Mouse (Mus musculus) cerebellum, postnatal 10 days (tissue): ENCODE measurements around the gene Snx4.
"Not testable (repeated sequence)": the region's sequence is repeated elsewhere in the genome, so short reads cannot be mapped to it uniquely, and the experiment has no call there.

ENCODE experiments used
- DNase-seq, 2 experiments: peaks; one replicate each; pipeline ENCODE4 v3.0.0; 2021; ENCODE audit warnings: mixed read lengths in 2 of 2

The Snx4 gene

DNA sequence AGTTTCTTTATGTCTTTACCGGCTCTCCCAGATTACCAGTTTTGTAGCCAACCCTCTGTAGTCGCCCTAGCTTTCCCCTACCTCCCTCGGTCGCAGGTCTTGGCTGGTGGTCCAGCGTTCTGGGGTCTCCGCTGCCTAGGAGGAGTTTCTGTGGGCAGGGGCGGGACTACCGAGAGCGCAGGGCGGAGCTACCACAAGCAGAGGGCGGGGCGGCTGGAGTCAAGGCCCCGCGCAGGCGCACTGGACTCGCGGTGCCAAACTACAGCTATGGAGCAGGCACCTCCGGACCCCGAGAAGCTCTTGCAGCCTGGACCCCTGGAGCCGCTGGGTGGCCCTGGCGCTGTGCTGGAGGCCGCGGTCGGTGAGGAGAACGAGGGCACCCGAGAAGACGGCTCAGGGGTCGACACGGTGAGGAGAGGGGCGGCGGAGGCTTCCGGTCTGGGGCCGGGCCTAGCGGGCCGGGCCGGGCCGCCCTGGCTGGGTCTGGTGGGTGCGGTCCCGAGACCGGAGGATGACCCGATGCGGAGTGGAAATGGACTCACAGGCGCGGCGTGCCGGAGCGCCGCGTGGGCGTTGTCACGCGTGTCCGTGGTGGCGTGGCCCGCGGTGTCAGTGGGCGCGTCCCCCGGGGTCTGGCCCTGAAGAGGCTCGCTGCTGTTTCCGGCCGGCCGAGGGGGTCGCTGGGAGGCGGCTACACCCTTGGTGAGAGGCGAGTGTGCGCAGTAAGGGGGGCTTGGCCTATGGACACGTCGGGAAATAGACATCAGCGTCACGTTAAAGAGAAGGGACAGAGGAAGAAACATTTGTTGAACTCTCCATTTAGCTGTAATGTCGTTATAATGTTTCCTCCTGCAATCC is at the start of gene Snx4:
TSS of gene Snx4 (plus strand) at position 249 of the 858 bp plus-strand sequence.
- peak; percentile 96 to 98 for DNase-seq

DNA sequence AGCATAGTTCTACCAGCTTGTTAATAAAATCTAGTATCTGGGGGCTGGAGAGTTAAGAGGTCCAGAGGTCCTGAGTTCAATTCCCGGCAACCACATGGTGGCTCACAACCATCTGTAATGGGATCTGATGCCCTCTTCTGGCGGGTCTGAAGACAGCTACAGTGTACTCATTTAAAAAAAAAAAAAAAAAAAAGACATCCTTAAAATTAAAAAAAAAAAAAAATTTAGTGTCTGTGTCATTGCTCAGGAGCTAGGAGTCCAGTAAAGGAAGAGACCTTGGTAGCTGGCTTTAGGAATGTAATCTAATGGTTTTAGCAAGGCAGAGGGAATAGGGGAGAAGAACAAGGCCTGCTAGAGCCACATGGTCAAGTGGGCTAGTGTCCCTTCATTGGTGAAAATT is 40.4 kb upstream of the Snx4 start:
- no peak for DNase-seq

DNA sequence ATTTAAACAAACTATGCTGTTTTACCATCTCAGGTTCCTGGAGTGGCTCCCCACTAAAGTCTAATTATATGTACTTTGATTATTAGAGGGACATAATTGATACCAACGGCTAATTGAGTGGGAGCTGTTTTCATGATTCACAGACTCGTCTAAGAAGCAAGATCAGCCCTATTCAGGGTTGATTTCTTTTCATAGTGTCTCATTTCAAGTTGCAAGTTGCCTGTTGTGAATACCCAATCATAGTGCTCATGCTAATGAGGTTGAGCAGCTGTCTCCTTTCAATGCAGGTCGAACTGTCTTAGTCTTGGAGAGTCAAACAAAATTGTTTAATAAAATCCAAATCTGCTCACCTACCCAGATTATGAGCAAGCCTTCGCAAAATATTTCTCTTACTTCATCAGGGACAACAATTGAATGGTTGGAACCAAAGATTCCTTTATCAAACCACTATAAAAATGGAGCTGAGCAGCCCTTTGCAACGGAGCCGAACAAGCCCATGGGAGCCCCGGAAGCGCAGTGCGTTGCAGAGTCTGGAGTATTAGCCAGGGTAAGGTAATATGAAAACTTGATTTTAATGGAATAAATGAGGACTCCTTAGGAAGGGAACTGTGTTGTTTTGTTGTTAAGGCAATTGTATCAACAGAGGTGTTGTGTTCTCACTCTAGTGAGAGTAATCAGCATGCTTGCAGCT is 34.8 kb upstream of the Snx4 start:
- DNase-seq = no peak

DNA sequence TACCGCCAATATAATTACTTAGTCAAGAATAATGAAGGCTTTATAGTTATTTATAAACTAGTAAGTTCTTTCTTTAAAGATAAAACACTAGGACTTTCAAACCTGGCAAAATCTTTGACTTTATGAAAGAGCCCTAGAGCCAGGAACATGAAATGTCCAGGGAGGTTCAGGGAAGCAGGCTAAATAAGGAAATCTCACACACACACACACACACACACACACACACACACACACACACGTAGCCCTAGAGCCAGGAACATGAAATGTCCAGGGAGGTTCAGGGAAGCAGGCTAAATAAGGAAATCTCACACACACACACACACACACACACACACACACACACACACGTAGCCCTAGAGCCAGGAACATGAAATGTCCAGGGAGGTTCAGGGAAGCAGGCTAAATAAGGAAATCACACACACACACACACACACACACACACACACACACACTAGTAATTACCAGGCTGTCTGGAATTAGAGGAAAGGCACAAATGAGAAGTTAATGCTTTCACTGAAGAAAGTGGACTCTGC is 33.6 kb upstream of the Snx4 start:
- not testable (repeated sequence) for DNase-seq

DNA sequence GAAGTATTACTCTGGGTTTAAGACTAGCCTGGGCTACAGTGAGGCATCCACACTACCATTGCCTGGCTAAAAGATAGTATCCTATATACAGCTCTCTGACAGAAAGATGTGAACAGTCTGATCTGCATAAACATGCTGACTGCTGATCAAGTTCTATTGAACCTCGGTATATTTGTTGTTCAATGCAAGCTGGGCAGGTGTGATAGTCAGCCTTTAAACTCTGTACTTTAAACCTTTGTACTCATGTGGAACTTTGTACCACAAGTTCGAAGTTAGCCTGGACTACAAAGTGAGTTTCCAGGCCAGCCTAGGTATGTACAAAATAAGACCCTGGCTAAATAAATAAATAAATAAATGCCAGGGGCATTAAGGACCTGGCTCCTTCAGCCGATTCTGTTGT is 28.8 kb upstream of the Snx4 start:
- no peak for DNase-seq

DNA sequence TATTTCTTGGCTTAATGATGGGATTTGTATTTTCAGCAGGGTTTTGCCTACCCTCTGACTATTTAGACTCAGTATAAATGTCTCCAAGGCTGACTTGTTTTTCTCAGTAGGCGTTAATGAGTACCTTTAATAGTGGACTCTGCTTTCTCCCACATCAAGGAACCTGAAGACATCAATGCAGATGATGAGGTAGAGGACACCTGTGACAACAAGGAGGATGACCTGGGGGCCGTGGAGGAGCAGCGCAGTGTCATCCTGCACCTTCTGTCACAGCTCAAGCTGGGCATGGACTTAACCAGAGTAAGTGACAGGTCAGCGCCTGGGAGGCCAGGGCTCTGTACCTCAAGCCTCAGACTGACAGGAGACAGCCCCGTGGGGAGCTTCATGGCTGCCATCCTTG is 26.9 kb upstream of the Snx4 start:
- no peak for DNase-seq

DNA sequence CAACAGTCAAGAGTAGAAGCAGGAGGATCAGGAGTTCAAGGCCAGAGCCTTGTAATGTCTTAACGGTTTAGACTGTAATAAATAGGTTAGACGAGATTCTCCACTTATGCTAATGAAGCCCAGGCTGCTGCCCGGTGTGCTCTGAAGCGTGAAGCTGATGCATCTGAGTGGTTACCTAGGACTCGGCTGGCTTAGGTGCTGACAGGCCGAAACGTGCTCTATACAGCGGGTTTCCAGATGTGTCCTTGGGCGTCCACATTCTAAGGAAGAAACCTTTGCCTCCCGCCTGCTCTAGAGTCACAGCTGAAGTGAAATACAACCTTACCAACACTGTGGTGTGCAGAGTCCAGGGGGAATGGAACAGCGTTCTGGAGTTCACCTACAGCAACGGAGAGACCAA is 17.1 kb upstream of the Snx4 start:
- DNase-seq = no peak

DNA sequence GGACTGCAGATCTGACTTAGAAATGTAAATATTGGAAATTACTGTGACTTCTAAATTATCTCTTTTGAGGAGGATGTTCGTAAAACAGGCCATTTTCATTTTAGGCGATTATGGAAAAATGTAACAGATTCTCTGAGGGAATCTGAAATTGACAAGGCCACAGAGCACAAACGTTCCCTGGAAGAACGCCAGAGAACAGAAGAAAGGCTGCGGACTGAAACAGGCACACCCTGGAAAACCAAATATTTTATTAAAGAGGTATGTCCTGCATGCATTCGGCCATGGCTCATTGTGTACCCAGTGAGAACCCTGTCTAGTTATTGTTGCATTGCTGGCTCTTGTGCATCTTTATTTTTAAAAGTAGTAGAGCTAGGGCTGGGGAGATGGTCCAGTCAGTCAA is 15.1 kb upstream of the Snx4 start:
- DNase-seq = no peak

DNA sequence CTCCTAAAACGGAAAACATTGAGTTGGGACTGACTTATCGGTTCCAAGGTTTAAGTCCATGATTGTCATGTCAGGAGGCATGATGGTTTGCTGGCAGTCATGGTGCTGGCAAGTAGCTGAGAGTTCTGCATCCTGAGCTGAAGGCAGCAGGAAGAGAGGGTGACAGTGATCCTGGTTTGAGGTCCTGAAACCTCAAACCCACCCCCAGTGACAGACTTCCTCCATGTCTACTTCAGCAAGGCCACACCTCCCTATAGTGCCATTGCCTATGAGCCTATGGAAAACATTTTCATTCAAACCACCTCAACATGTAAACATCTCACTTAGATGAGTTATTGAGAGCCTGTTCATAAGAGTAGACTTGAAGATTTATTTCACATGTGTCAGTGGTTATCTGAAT is 11.9 kb upstream of the Snx4 start:
- DNase-seq = no peak

DNA sequence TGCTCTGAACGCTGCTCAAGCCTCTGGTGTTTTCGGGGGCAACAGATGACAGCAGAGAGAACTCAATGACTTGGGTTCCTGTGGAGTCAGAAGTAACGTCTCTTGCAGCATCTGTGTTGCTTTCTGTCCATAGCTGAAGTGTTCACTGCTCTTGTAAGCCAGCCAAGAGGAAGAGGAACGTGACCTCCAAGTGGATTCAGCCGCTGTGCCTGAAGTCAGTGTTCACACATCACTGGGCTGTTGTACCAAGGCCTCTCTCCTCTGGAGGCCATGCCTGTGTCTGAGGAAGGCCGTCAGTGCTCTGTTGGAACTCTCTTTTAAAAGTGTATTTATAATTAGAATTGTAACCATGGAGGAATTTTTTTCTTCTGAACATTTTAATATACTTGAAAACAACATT is 9.2 kb upstream of the Snx4 start:
- DNase-seq = no peak

DNA sequence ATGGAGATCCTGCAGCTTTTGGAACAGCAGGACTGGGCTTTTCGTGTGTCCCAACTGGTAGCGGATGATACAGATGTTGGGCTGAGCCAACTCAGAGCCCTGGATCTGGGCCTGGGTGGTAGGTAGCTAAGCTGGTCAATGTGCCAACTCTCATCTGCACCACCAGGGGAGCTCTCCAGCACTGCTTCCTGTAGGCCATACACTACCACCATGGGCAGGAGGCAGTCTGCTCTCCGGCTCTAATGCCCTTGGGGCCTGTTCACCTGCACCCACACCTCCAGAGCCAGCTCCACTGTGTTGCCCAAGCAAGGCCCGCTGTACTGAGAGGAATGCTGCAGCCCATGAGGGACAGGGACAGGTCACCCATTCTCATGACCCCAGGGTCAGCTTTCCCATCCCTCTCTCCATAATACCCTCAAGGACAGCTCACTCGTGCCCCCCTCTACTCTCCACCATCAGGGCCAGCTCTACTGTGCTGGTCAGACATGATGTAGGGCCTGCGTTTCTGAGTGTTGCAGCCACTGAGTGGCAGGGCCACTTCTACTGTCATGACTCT is 7.0 kb upstream of the Snx4 start:
- DNase-seq = peak; percentile 19 to 25

DNA sequence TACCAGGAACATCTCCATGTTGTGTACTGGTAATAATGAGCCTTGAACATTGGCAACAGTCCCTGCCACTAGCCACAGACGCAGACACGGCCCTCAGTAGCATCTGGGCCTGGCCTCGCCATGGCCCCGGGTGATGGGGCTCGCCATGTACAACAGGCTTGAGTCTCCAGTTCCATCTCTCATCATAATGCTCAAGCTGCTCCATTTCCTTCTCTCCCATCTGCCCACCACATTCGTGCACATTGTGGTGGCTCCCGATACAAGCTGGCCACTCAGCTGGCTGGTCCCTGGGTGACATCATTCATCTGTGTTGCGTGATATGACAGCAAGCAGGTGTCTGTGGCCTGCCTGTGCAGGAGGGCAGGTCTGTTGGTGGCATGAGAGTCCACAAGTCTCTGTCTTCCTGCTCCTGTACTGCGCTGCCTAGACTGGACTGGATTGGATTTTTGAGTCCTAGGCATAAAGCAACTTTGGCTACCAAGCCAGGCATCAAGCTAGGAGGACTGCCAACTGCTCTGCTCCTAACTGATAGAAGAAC is 6.2 kb upstream of the Snx4 start:
- peak; percentile 26 to 34 for DNase-seq

DNA sequence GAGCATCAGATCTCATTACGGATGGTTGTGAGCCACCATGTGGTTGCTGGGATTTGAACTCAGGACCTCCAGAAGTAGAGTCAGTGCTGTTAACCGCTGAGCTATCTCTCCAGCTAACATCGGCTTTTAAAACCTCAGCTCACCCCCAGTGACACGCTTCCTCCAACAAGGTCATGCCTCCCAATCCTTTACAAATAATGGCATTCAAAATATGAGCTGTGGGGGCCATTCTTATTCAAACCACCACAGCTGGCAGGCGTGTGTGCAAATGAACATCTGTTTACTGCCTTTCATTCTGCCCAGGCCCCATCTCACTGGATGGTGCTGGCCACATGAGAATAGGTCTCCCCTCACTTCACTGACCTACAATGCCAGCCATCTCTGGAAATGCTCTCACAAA is 4.7 kb upstream of the Snx4 start:
- no peak for DNase-seq

DNA sequence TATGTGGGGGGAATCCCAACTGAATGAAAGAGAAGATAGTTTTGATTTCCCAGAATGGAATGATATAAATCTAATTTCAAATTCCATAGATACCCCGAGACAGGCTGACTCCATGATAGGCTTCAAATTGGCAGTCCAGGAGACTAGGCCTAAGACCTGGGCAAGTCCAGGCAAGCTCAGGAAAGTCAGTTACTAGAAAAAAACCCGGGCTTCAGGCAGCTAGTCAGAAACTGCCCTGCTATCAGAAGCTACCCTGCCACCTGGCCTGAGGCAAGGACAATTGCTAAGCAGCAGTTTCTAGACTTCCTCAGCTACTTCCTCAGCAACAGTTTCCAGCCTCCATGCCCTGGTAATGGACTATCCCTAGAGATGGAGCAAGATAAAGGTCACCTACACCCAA is 4.2 kb upstream of the Snx4 start:
- no peak for DNase-seq

DNA sequence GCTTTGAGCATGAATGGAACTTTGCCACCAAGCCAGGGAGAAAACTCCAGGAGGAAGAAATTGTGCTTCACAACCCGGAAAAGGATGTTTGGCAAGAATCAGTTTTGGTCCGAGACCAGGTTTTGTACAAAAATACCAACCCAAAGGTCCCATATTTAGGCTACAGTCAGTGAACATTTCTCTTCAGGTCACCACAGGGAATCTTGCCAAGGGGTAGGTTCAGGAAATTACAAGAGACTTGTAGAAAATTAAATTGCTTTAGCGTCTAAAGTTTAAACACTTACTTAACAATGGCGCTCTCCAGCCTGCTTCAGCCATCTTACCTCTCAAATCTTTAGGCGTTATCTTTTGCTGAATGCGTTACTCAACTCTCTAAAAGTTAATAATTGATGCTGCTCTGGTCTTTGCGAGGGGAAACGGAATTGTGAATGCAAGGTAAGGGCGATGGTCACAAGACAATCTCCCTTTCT is 556 bp upstream of the Snx4 start:
- DNase-seq = peak; percentile 30 to 49

DNA sequence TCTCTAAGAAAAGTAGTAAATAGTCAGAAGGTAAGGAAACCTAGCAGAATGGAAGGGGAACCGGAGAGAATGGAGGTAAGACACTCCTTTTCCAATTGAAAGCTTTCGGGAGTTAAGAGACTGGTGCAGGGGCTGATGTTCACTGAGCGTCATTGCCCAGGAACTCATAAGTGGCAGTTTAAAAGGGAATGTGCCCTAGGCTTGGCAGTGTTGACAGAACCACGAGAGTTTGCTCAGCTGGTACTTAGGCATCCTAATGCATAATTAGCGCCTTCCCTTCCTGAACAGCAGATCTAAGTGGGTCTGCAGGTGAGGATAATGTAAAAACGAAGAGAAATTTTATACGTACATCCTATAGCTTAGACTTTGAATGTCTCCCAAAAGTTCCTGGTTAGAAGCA is 4.4 kb downstream of the Snx4 start:
- no peak for DNase-seq

DNA sequence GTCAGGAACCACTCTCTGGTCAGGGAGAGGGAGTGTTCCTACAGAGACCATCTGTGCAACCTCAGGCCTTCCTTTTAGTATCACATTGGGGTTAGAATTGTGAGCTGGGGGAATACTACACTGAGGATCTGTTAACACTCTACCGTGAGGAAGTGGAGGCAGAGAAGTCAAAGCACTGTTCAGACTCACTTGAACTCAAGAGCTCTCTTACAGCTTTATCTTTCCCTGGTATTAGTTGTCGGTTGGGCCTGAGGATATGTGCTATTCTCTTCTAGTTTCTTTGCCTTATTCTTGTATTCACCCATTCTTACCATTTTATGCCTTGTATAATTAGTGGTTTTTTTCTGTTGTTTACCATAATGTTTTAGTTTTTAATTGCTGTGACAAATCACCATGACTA is 7.3 kb downstream of the Snx4 start:
- no peak for DNase-seq

DNA sequence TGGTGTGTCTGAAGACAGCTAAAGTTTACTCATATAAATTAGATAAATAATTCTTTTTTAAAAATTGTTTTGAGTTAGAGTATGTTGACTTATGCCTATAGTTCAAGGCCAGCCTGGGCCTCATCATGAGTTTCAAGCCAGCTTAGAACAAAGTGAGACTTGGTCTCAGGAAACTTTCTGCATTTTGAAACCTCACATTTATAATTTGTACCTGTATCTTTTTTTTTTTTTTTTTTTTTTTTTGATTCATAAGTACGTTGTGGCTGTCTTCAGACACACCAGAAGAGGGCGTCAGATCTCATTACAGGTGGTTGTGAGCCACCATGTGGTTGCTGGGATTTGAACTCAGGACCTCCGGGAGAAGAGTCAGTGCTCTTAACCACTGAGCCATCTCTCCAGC is 8.6 kb downstream of the Snx4 start:
- no peak for DNase-seq

DNA sequence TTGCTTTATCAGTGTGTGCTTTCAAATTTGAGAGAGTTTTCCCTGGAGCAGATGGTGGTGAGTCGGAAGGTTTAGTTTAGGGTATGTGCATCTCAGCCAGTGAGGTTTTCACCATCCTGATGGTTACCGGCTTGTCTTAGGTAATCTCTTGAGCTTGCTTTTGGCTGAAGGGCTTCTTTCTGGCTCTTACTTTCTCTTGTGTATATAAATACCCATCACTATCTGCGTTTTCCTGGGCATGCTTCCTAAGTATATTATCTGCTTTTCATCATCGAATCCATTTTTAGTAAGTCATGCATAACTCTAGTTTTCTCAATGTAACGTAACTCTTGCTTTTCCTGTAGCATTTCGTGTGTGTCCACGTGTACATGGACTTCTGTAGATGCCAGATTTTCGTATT is 9.6 kb downstream of the Snx4 start:
- DNase-seq = no peak

DNA sequence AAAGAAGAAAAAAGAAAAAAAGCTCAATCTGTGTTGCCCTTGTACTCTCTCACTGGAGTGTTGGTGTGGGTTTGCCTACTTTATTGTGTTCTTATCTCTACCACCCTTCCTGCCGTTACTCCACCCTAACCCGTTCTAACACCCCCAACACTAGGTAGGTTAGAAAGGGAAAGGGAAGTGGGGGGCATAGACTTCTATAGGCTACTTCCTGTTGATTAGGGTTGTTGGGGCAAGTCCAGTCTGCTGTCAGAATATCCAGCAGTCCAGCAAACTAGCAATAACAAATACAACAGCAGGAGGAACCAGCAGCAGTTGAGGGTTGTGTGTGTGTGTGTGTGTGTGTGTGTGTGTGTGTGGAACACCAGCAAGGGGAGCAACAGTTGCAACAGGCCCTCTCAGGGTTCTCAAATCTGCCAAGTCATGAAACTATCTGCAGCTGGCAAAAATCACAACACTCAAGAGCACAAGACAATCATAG is 10.4 kb downstream of the Snx4 start:
- no peak for DNase-seq

DNA sequence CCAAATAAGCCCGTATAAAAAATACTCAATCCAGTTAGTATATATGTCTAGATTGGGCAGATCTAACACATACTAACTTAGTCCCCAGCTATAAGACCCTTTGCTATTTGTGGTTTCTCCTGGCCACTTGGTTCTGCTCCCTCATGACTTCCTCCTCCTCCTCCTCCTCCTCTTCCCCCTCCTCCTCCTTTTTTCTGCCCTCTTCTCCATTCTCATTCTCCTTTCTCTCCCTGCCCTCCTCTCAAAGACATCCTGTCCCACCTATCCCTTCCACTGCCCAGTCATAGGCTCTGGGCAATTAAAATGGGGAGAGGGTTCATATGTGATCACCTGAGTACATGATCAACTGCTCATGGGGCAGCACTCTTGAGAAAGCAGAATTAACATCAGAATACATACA is 10.9 kb downstream of the Snx4 start:
- DNase-seq = no peak

DNA sequence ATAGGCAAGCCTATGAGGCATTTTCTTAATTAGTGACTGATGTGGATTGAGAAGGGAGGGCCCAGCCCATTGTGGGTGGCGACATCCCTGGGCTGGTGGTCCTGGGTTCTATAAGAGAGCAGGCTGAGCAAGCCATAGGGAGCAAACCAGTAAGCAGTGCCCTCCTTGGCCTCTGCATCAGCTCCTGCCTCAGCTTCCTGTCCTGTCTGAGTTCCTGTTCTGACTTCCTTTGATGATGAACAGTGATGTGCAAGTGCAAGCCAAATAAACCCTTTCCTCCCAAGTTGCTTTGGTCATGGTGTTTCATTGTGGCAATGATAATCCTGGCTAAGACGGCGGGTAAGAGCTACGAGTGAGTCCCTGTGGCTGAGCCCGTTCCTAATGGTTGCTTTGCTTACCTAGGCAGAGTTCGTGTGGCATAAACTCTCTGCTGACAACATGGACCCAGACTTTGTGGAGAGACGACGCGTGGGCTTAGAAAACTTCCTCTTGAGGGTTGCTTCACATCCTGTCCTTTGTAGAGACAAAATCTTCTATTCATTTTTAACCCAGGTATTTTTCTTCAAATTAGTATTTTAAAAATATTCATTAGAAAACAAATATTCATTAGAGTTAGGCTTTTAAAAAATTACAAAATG is 16.5 kb downstream of the Snx4 start:
- no peak for DNase-seq

DNA sequence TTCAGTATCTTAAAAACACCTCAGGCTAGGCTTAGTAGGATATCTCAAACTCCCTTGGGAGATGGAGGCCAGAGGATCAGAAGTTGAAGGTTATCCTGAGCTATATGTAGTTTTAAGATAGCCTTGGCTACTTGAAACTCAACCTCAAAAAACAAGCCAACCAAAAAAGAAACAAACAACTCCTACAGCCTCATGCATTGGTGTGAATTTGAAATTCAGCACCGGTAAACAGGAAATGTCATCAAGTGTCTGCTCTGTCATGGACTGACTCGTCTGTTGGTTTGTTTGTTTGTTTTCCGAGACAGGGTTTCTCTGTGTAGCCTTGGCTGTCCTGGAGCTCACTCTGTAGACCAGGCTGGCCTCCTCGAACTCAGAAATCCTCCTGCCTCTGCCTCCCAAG is 20.6 kb downstream of the Snx4 start:
- no peak for DNase-seq
